Mouse (Mus musculus): Measurements from ENCODE around the gene Mylk. TPM values are rescaled to one million over a fixed set of nuclear protein-coding genes. Genes with fewer than 3 reads are reported as not detected.
A peak's percentile ranks its signal among the peaks of the same experiment; 100 is the strongest.

Gene Mylk
- total RNA-seq, 2 experiments from 2014 or later, result 18.8 to 28.6 TPM

DNA sequence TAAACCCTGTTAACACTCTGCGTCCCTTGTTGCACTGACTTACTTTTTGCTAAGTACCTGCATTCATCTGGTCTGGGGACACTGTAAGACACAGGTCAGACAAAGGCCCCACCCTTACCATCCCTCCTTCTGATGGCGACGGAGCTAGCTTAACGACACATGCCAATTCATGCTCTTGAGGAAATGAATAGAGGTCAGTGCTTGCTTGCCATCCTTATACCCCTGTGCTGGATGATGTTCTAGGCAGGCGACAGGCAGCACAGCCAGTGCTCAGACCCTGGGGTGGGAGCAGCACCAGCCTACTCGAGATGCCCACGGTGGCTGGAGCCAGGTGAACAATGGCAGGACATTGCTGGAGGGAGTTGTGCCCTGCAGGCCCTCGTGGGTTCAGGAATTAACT lies 157.8 kb downstream of the Mylk start:
- DNase-seq, result no peak

DNA sequence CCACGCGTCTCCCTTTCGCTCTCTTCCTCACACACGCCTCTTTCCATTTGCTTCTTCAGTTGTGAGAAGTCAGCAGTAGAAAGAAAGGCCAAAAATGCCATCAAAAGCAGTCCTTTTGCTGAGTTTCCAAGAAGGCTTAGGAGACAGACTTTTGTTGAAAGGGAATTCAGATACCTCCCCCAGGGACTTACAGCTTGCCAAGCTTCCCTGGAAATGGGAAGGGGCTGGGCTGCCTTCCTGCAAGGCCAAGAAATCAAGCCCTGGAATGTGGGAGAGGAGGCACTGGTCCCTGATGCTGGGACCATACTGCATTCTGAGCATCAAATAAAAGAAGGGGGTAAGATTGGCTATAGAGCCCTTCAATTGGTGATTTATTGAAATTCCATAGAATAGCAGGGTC lies 159.9 kb downstream of the Mylk start:
- no peak for DNase-seq

DNA sequence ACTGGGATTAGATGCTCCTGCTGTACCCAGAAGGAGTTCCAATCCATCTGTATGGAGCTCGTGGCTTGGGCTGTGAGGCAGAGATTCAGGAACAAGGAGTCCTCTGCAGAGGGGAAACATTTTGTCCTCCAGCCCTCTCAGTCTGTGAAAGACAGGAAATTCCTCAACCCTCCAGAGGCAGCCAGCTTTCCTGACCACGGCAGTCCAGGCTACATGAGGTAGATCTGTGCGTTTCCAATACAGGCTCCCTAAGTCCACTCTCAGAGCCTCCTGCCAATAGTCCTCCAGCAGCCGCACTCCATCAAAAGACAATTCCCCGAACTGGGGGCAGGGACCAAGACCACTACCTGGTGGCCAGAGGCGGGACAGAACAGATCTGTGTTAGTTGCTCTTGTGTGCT lies 164.4 kb downstream of the Mylk start:
- DNase-seq, result peak; percentile 79

DNA sequence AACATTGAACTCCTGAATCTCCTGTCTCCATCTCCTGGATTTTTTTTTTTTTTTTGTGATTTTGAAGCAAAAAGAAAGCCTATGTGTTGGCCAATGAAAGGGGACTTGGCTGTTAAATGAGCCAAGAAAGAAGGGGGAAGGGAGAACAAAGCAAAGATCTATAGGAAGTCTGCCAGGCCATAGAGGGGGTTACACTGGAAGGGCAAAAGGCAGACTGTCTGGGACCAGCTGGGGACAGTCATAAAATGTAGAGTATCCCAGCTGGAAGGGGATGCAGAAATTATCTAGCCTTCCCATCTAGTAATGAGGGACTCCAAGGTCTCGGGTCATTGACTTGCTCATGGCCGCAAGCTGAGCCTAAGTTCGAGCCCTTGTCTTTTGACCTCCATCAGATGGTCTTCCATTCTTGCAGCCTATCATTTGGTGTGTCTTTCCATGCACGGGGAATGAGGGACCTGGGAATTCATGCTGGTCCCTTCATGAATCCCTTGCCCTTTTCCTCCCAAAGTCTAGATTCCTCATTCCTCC lies 172.4 kb downstream of the Mylk start:
- no peak for DNase-seq

DNA sequence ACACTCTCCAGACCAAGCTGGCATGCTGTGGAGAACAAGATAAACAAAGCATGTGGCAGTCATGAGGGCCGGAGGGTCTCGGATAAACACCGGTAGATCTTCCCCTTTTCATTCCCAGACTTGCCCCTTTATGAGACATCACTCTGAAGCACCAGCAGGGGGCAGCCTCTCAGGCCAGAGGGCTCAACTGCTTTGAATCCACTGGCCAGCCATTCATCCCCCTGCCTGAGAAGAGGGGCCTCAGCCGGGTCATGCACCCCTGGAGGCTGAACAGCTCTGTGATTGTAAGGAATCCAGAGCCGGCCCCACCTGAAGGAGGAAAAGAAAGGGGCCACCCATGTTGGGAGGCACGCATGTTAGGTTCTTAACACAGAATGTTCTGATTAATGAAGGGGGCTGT lies 175.2 kb downstream of the Mylk start:
- no peak for DNase-seq

DNA sequence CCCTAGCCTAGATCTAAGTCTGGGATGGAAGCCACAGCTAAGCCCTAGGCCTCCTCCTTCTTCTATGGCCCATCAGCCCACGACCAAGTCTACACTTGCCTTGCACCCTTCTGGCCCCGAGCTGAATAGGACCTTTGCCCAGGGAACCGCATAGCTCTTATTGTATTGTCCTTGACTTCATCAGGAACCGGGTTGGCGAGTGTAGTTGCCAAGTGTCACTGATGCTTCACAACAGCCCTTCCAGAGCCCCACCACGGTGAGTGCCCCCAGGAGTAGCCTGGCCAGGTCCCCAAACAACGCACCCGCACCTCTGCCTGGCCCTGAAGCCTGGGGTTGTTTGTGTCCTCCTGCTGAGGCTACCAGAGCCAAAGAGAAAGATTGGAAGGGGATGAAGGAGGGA lies 175.9 kb downstream of the Mylk start:
- DNase-seq, result no peak

DNA sequence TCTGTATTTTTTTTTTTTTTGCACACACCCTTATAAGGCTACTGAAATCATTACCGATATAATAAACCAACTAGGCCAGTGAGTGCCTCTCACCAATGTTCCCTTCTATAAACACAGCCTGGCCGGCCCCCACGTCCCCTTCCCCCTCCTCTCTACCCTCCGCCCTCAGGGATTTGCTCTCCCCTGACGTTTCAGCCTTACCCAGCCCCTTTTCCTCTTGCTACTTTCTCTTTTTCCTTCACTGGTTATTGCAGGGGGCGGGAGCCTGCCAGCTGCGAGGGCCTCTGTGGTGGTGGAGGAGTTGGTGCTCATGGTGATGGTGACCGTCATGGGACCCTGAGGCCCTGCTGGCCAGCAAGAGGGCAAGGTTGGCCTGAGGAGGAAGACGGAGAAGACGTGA lies 176.3 kb downstream of the Mylk start:
- peak; percentile 44 for DNase-seq

DNA sequence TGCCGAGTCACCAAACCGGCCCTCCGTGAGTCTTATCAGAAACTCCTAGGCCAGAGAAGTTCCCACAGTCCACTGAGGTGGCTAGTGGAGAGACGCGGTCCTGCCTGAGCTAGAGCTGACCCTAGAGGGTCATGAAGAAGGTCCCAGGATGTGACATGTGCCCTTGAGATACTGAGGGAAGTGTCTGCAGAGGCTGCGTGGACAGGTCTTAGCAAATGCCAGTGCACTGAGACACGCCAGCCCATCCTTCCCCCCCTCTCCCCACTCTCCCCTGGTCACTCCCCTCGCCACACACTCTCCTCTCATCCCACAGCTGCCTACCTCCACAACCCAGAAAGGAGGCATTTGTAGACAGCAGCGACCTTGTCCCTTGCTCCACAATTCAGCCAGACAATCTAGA lies 178.6 kb downstream of the Mylk start:
- no peak for DNase-seq

DNA sequence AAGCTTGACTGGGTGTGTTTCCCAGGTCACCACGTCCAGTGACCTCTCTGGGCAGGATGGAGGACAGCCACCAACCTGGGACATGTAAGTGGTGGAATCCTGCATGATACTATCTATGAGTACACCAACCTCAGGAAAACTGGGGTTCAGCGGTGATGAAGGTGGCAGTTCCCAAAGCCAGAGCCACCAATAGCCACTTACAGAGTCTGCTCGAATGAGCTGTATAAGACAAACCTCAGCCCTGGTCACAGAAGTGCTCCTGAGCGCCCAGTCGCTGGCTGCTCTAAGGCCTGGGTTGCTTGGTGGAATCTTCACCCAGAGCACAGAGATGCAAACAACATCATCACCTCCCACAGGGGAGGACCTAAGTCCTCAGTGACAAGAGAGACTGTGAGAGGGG lies 179.3 kb downstream of the Mylk start:
- DNase-seq, result no peak

DNA sequence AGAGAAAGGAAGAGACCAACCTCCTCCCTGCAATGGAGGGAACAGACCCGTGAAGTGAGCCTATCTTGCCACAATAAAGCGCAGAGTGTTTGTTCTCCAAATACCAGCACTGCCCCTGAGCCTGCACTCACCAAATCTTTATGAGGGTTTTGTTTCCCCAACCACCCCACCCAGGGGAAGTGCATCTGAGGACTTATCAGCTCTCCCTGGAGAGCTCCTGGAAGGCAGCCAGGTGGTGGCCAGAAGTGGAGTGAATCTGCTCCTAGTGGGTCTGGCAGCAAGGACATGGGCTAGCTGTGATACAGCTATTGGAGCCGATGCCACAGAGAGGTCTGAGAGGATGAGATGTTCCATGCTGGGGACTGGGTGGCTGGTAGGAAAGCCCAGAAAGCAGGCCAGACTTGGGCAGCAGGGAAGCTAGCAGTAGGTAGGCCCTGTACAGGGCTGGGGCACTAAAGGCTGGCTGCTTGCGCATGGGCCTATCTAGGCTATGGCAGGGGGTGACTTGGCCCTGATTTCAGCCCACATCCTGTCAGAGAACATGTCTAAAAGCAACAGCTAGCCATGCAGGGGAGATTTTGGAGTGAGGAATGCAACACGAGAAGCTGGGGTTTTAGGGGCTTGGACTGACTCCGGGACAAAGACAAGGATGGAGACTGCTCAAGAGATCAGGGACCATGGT lies 180.1 kb downstream of the Mylk start:
- peak; percentile 69 for DNase-seq

DNA sequence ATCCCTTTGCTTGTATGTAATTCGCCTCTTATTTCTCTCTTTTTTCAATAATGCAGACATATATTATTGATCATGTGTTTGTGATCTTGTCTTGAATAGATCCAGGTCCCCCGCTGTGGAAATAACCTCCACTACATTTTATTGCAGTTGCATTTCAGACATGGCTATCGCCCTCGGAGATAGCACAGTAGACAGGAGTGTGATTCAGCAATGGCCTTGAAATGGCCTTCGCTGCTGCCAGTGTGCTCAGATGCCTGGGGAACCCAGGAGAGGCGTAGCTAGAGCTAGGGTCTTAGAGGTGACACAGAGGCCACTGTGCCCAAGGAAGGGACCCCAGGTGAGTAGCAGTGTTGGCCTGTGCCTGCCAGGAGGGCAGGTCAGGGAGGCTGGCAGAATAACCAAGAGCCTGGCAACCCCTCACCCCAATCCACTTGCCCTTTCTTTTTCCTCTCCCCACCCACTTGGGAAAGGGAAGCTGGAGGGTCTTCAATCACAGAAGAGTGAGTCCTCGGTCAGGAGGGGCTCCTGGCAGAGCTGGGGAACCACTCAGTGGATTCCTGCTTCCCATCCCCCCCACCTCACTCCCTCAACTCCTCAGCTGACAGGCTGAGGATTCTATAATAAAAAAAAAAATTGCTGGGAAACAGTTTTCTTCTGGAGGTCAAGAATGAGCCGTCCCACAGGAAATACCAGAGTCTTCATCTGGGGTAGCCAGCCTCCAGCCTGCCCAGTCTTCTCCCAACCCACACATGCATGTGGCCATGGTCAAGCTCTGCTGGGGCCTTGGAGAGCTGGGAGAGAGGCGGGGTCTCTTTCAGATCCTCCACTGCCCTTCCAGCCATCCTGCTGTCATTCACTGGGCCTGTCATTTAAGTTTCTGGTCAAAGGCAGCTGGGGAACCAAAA lies 181.8 kb downstream of the Mylk start:
- DNase-seq, result no peak

DNA sequence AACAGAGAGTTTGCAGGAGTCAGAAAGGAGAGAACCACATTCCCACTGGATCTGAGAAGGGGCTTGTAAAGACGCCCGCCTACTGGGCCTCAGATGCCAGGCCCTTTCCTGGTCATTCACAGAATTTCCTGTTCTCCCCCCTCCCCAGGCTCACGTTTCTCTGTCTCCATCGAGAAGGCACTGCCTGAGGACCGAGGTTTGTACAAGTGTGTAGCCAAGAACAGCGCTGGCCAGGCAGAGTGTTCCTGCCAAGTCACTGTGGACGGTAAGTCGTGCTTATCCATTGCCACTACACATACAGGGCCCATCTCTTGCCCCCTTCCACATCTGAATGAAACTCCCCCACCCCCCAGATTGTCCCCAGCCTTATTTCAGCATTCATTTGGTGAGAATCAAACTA lies 184.7 kb downstream of the Mylk start:
- no peak for DNase-seq

DNA sequence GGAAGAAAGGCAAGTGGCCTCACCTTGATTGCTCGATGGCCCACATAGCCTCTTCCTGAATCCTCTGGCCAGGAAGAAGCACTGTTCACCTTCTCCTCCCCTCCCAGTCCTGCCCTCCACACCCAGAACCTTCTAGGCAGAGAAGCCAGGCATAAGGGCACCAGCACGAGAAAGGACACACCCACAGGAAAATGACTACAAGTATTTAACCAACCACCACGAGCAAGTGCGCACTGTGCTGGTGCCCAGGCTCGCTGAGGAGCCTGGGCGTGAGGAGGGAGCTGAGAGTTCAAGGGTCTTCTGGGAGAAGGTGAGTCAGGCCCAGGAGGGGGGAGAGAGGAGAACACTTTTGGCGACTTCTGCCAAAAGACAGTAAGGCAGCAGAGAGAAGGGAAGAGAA lies 185.1 kb downstream of the Mylk start:
- no peak for DNase-seq

DNA sequence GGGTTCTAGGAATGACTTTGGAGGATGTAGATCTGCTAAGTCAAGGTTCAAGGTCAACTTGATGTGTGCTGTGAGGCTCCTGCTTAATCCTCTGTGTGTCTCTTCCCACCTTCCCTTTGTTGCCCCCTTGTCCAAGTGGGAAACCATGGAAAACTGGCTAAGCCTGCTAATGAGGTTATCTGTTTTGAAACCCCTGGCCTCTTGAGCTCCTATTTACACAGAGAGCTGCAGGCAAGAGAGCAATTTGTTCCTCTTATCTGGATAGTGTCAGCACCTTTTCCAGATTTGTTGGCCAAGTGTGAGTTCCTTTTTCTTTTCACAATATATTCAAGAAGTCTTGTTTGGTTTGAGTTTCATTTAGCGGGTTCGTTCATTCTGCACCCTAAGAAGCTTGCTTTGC lies 186.3 kb downstream of the Mylk start:
- DNase-seq, result no peak

DNA sequence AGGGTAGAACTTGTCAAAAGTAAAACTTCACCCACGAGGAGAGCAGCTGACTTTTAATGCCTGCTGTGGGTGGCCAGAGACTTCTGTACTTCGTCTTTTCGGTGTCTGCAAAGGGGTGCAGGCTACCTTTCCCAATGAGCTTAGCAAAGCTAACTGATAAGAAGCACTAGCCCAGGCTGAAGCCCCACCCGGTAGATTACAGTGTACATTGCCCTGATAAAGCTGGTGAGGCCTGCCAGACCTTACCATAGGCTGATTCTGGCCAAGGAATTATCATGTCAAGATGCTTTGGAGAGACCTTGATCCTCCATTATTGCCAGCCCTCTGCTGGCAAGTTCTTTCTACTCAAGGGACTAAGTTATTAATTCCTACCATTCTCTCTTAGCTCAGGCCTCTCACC lies 188.2 kb downstream of the Mylk start:
- DNase-seq, result no peak

DNA sequence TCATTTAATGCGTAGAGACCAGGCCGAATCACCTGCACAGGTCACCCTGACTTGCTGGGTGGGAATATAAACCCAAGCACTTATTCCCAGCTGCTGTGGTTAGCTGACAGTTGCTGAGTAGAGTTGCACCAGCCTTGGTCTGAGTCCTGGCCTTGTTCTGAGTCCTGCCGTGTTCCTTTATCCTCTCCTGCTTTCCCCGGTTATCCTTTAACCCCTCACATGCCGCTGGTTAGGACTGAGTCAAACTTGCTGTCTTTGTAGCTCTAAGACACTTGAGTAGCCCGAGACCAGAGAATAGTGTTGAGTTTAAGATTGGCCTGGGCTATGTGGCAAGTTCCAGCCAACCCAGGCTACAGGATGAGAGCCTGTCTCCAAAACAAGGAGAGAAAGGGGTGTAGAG lies 189.5 kb downstream of the Mylk start:
- no peak for DNase-seq

DNA sequence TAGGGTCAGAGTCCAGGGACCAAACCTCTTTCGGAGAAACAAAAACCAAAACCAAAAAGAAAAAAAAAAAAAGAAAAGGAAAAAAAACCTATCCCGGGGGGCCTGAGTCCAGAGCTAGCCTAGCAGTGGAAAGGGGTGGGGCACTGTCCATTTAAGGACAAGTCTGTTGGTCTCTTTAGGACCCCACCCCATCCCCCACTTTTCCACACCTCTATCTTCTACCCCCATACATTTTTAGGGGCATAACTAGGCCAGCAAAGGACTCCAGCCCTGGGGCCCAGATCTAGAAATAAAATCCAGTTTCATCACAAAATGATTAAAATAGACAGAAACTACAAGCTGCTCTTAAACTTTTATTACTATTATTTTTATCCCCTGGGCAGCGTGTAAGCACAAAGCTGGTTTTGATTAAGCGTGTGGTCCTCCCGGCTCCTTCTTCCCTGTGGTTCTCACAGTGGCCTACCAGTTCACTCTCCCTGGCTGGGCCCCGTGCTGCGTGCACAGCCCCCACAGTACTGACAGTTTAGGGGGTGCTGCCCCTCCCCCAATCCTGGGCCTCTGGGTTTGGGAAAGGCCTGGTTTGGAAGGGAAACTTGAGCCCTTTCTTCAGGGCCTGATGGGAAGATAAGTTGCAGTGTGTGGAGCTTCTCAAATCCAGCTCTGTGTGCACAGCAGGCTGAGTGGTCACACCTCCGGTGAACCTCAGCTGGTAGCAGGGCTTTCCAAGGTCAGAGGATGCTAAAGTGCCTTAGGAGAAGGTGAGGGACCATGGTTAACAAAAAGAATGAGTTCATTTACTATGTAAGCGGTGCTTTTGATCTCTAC lies 190.7 kb downstream of the Mylk start:
- DNase-seq, result no peak

DNA sequence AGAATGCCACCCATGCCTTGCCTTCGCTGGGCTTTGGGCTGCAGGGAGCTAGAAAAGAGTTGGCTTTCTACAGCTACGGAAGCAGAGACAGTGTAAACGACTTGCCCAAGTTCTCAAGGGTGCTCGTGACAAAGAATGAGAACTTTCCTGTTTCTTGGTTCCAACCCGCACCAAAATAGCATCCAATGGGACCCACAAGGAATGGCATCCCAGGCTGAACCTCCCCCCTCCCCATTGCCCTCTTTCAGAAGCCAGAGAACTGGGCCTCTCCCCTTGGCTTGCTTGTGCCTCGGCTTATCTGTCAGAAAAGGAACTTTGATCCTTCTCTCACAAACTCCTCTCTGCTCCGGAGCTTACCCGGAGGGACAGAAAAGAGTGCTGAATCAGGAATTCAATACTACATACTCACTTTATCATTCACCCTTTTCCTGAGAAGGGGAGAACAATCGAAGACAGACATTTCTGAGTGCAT lies 191.4 kb downstream of the Mylk start:
- no peak for DNase-seq

DNA sequence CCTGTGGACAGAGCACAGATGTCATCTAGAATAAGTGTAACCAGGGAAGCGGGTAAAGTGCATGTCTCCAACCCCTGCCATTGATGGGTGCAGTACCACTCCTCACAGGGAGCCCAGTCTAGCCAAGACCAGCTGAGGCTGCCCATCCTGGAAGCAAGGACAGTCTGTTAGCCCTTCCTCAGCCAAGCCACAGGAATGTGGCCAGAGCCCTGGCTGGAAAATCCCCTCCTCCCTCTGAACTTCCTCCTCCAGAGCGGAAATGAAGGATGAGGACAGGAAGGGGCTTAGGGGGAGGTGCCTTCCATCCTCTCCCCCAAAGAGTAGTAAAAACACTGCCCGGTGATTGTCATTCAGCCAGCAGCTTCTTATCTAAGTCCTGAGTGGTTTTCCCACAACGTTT lies 192.6 kb downstream of the Mylk start:
- peak; percentile 50 for DNase-seq

DNA sequence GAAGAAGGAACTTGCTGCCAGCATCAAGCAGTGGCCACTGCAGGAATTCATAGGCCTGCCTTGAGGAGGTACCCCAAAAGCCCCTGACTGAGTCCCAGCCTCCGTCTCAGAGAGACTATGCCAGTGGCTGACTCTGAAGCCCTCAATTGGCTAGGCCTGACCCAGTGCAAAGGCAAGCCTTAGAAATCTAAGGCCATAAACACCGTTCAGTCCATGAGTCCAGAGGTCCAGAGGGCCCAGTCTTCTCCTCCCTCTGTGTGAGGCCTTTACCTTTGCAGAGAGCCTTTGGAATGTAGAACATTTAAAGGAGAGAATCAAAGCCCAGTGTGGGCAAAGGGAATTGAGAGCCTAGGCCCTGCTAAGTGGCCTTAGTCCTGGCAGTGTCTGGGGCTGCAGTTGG lies 193.2 kb downstream of the Mylk start:
- no peak for DNase-seq

DNA sequence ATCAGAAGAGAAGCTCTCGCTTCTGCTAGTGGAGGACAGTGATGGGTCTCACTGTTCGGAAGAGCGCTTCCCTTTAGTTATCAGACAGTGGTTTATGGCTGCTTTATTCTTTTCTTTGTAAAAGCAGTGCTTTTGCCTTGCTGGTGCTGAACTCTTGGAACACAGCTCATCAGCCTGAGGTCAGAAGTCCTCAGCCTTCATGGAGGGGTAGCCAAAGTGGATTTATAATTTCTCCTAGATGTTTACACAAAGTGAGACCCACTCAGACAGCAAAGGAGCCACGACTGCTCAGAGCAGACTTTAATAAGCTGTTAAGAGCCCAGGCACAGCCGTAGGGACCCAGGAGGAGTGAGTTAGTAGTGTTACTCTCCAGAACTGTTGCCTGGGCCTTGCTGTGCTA lies 194.9 kb downstream of the Mylk start:
- DNase-seq, result no peak

DNA sequence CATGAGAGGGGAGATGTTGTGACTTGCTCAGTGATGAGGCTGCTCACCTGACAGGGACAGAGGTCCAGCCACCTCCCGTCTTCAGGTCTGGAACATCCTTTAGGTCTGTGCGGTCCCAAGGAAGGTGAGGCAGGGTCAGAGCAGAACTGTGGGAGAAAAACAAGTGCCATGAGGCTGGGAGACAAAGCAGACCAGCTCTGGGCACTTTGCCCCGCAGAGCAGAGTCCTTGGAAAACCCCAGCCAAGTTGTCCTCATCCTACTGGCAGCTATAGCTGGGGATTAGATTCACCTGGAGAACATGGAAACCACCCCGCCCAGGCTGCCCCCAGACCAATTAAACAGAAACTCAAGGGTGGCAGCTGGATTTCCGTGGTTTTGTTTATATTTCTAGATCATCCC lies 195.4 kb downstream of the Mylk start:
- DNase-seq, result no peak

DNA sequence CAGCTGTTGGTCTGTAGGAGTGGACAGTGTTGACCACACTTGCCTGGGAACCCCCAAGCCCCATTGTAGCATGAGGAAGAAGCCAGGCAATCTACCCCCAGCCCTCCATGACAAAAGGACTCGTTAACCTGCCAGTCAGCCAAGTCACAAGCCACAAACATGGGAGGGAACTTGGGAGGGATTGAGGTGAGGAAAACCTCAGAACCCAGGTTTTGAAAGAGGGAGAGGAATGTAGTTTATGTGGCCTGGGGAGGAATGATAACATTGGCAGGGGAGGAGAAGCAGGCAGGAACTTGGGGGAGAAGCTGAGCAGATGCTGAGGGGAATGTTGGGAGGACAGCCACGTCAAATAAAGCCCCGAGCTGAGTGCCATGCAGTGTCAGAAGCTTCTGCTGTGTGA lies 196.9 kb downstream of the Mylk start:
- no peak for DNase-seq
